Mouse (Mus musculus): ENCODE data around the gene Dclk2.

Gene Dclk2

GRCm38 (mm10) chr3:86847536-86847935 is 73.1 kb downstream of the Dclk2 start:
- in situ Hi-C loops (cut with MboI; ENCODE audit: unreplicated experiment in 2 of 2): no loop called here

- in situ Hi-C loops (cut with MboI; ENCODE audit: unreplicated experiment in 2 of 2): no loop called here
Measured at GRCm38 (mm10) chr3:86846036-86846435, 74.6 kb downstream of the Dclk2 start.

DNA sequence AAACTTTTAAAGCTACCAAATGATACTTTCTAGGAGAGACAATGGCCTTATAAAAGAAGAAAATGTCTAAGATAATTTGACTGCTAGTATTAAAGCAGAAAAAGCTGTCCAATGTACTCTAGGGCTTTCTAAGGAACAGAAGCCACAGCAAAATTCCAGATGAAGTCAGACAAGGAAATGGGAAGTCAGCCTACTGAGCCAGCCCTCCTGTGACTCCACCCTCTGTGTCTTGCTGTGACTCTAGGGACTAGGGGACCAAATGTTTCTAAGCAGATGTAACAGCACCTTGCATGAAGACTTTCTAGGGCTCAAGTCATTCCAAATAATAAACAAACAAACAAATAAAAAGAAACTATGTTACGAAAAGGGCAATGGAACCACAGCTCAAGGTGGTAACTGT is 75.1 kb downstream of the Dclk2 start:
- in situ Hi-C loops (cut with MboI; ENCODE audit: unreplicated experiment in 2 of 2): no loop called here

GRCm38 (mm10) chr3:86844804-86845481 is 75.7 kb downstream of the Dclk2 start:
- in situ Hi-C loops (cut with MboI; ENCODE audit: unreplicated experiment in 2 of 2): no loop called here

GRCm38 (mm10) chr3:86842461-86842860 is 78.2 kb downstream of the Dclk2 start:
- in situ Hi-C loops (cut with MboI; ENCODE audit: unreplicated experiment in 2 of 2): no loop called here

GRCm38 (mm10) chr3:86839606-86840005 is 81.0 kb downstream of the Dclk2 start:
- in situ Hi-C loops (cut with MboI; ENCODE audit: unreplicated experiment in 2 of 2): loop anchor here in 1 of 2 experiments (5.0 kb wide), 1 partner anchor 138 kb away; no protein-coding TSS in a partner anchor

GRCm38 (mm10) chr3:86837386-86837785 is 83.3 kb downstream of the Dclk2 start:
- in situ Hi-C loops (cut with MboI; ENCODE audit: unreplicated experiment in 2 of 2): loop anchor here in 1 of 2 experiments (5.0 kb wide), 1 partner anchor 140 kb away; no protein-coding TSS in a partner anchor

DNA sequence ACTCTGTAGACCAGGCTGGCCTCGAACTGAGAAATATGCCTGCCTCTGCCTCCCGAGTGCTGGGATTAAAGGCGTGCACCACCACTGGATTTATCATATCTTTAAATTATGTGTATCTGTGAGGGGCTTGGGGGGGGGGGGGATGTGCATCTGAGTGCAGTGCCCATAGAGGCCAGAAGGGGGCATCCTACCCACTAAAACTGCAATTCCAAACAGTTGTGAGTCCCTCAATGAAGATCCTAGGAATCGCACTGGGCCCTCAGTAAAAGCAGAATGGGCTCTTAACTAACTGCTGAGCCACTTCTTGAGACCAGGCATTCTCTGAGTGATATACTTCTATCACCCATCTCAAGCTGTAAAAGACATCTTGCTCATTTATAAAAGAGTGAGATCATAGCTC is 85.5 kb downstream of the Dclk2 start:
- in situ Hi-C loops (cut with MboI; ENCODE audit: unreplicated experiment in 2 of 2): loop anchor here in 1 of 2 experiments (5.0 kb wide), 1 partner anchor 142 kb away; no protein-coding TSS in a partner anchor

DNA sequence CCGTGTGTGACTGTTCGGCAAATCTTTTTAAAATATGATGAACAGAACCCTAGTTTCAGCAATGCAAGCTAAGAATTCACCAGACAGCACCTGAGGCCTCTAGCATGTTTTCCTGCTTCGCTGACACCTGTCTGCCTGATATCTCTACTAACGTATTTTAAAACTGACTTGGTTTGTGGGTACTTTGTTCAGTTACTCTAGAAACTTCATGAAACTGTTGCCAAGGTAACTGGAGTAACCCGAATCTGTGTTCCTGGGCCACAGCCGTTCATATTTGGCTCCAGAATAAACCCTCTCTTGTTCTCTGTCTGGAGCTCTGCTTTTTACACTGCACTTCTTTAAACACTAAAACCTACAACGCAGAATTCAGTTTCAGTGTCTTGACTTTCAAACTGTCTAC is 86.3 kb downstream of the Dclk2 start:
- in situ Hi-C loops (cut with MboI; ENCODE audit: unreplicated experiment in 2 of 2): no loop called here

GRCm38 (mm10) chr3:86832591-86833267 is 87.9 kb downstream of the Dclk2 start:
- in situ Hi-C loops (cut with MboI; ENCODE audit: unreplicated experiment in 2 of 2): no loop called here

- in situ Hi-C loops (cut with MboI; ENCODE audit: unreplicated experiment in 2 of 2): no loop called here
Measured at GRCm38 (mm10) chr3:86832115-86832514, 88.5 kb downstream of the Dclk2 start.

- in situ Hi-C loops (cut with MboI; ENCODE audit: unreplicated experiment in 2 of 2): no loop called here
Measured at GRCm38 (mm10) chr3:86827506-86827905, 93.1 kb downstream of the Dclk2 start.

DNA sequence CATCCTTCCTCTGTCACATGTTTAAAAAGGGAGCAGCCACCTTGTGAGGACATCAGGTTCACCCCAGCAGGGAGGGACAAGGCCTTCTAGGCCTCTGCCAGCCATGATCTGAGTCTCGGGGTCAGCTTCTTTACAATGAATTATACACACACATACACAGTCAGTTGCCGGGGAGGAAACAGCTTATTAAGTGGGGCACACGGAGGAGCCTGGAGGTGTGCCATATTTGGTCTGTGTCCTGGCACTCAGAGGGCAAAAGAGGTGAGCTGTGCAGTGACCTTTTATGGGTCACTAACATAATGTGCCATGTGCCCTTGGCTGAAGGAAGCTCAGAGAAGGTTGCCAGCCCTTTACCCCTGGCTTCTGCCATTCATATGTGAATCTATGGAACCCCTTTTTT is 99.3 kb downstream of the Dclk2 start:
- in situ Hi-C loops (cut with MboI; ENCODE audit: unreplicated experiment in 2 of 2): loop anchor here in 1 of 2 experiments (25.0 kb wide), 1 partner anchor 1109 kb away; no protein-coding TSS in a partner anchor

DNA sequence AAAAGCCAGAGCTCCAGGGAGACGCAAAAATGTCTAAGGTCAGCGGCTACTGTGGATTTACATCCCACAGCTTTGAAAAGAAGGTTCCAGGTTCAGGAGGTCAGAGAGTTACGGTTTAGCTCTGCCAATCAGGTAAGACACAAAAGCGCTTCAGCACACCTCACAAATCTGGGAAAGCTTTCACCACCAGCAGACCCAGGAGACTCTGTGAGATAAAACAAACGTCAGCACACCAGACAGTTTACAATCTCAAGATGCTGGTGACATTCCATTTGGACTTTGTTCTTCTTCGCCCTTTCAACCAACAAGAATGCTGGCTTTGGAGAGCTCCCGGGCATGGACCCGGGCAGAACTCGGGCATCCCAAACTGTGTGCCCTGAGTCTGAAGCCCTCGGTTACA is 100.3 kb downstream of the Dclk2 start:
- in situ Hi-C loops (cut with MboI; ENCODE audit: unreplicated experiment in 2 of 2): loop anchor here in 1 of 2 experiments (25.0 kb wide), 1 partner anchor 1108 kb away; no protein-coding TSS in a partner anchor

DNA sequence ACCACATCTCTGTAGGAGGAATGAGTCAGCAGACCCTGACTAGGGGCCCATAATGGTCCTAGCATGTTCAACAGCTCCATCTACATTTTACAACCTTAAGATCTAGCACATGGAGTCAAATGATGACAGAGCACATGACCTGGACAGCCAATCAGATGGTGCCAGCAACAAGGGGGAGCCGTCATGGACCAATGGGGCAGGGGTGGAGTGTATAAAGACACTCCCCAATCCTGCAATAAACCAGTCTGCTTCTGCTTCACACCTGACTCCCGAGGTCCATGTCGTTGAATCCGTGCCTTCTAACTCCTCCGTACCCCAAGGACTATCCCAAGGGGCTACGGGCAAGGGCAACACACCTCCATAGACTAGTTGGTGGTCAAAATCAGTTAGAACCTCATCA is 101.3 kb downstream of the Dclk2 start:
- in situ Hi-C loops (cut with MboI; ENCODE audit: unreplicated experiment in 2 of 2): loop anchor here in 1 of 2 experiments (25.0 kb wide), 1 partner anchor 1107 kb away; no protein-coding TSS in a partner anchor

- in situ Hi-C loops (cut with MboI; ENCODE audit: unreplicated experiment in 2 of 2): loop anchor here in 1 of 2 experiments (25.0 kb wide), 1 partner anchor 1106 kb away; no protein-coding TSS in a partner anchor
Measured at GRCm38 (mm10) chr3:86818001-86818585, 102.6 kb downstream of the Dclk2 start.

- in situ Hi-C loops (cut with MboI; ENCODE audit: unreplicated experiment in 2 of 2): loop anchor here in 1 of 2 experiments (25.0 kb wide), 1 partner anchor 1100 kb away; no protein-coding TSS in a partner anchor
Measured at GRCm38 (mm10) chr3:86812689-86813088, 108.0 kb downstream of the Dclk2 start.

DNA sequence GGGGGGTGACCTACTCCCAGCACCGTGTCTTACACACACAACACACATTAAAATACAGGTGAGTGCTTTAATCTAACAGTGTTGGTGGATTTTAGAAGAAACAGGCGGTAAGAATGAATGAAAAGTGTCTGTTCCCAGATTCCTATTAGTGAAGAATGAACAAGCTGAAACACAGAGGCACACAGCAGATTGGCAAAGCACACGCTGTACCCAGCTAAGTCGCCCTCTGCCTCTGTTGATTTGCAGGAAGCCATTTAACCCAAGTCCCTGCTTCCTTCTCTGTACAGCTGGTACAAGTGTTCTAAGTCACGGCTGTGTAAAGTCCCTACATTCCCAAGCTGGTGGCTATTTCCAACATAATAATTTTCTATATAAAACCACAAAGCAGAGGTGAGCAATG is 109.7 kb downstream of the Dclk2 start:
- in situ Hi-C loops (cut with MboI; ENCODE audit: unreplicated experiment in 2 of 2): loop anchor here in 1 of 2 experiments (25.0 kb wide), 1 partner anchor 1099 kb away; no protein-coding TSS in a partner anchor

DNA sequence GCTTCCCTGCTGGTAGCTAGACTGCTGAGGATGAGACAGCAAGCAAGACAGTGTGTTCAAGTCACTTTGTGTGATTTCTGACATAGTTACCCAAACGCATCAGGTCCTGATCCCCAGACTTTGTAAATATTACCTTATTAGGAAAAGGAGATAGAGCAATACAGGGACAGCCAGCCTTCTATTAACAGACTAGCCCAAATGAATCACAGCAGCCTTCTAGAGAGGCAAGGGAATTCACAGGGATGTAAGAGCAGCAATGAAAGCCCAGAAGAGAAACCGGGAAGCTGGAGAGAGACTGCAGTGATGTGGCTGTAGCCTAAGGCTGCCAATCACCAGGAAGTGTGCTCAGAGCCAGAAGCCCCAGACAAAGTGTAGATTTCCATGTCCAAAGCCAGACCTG is 111.0 kb downstream of the Dclk2 start:
- in situ Hi-C loops (cut with MboI; ENCODE audit: unreplicated experiment in 2 of 2): loop anchor here in 1 of 2 experiments (25.0 kb wide), 1 partner anchor 1097 kb away; no protein-coding TSS in a partner anchor

DNA sequence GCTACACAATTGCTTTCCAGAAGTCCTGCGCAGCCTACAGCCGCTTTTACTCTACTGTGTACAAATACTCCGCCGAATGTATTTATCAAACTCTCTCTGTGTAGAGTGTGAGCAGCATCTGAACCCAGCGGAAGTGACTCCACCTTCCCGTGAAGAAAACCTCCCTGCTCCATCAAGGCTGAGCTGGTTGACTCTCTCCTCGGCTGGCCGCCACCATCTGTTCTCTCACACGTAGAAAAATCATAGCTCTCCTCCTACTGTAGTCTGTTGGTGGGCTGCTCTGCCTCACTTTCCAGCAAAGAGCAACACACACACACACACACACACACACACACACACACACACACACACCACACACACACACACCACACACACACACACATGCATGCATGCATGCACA is 111.5 kb downstream of the Dclk2 start:
- in situ Hi-C loops (cut with MboI; ENCODE audit: unreplicated experiment in 2 of 2): loop anchor here in 1 of 2 experiments (25.0 kb wide), 1 partner anchor 1097 kb away; no protein-coding TSS in a partner anchor

All from v-Abl transformed pro-B cells (cell line).